Comparison of ENCODE assay signal across 8 mouse cellular contexts in the genomic region with DNA sequence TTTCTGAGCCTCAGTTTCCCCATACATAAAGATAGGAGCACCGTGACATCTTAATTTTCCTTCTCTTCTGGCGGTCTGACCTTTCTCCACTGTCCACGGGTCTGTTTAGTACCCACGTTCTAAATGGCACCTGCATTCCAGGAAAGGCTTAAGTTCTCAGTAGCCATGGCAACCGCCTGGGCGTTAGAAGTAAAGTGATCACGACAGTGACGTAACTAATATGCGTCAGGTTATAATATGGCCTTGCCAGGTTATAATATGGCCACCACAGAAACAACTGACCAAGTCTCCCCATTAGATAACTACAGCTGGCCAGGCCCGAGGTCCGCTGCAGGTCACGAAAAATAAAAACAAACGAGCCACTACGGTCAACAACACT. TPM values are rescaled to one million over a fixed set of nuclear protein-coding genes. Genes with fewer than 3 reads are reported as not detected.
DNase-seq lines count a peak whose midpoint lies in the region; ATAC-seq and TF ChIP-seq lines count a peak whose summit lies in the region.

No protein-coding gene starts in this region.

- no peak overlapping the region for H3K27ac ChIP-seq in neural tube, embryonic 11.5 days (ENCODE audit: low read depth, low read length)
- H3K27ac ChIP-seq in embryonic fibroblast, embryonic 13.5 days (ENCODE audit: insufficient read depth, low read length) = no peak overlapping the region
- no peak overlapping the region for H3K27ac ChIP-seq in limb, embryonic 12.5 days
- H3K27ac ChIP-seq in olfactory bulb, adult 2 months (ENCODE audit: insufficient read depth, low read depth, low read length) = peak overlapping the region; percentile 52; the same call in 1 of the 2 replicates

- H3K9me3 ChIP-seq in neural tube, embryonic 11.5 days (ENCODE audit: control insufficient read depth, low read length) = no peaks in the 10 kb centered on the region
- H3K9me3 ChIP-seq in limb, embryonic 12.5 days = no peaks in the 10 kb centered on the region

- H3K9ac ChIP-seq in neural tube, embryonic 11.5 days (ENCODE audit: low read length) = peak overlapping the region; percentile 19; the same call in 1 of the 2 replicates
- no peak overlapping the region for H3K9ac ChIP-seq in limb, embryonic 12.5 days (replicated peaks)

- no peak for DNase-seq in neural tube, embryonic 11.5 days (ENCODE audit: low spot score)
- DNase-seq in neural tube, embryonic 10.5 days (ENCODE audit: extremely low spot score, low spot score) = no peak
- no peak for DNase-seq in kidney, postnatal 36 days
- DNase-seq in spleen, postnatal 4 days (ENCODE audit: low spot score in 2 of 2) = no peak
- DNase-seq in left cerebral cortex, postnatal 25 days (ENCODE audit: low spot score in 2 of 2) = no peak

- peaks cover 4% of the 10 kb centered on the region; the same call in 1 of the 2 replicates for H3K4me1 ChIP-seq in neural tube, embryonic 11.5 days (ENCODE audit: control insufficient read depth, insufficient read depth, low read length)
- peaks cover 25% of the 10 kb centered on the region for H3K4me1 ChIP-seq in embryonic fibroblast, embryonic 13.5 days (ENCODE audit: control insufficient read depth, insufficient read depth, low read length)
- peaks cover 19% of the 10 kb centered on the region for H3K4me1 ChIP-seq in limb, embryonic 12.5 days (replicated peaks)
- peaks cover 14% of the 10 kb centered on the region for H3K4me1 ChIP-seq in olfactory bulb, adult 2 months (ENCODE audit: control insufficient read depth, insufficient read depth, low read length)

- H3K4me2 ChIP-seq in neural tube, embryonic 11.5 days (ENCODE audit: low read depth) = peak overlapping the region; percentile 39
- peak overlapping the region; percentile 80 for H3K4me2 ChIP-seq in limb, embryonic 12.5 days

- peak overlapping the region; percentile 61 for H3K4me3 ChIP-seq in neural tube, embryonic 11.5 days (ENCODE audit: low read depth, low read length)
- H3K4me3 ChIP-seq in embryonic fibroblast, embryonic 13.5 days (ENCODE audit: insufficient read depth, low read length) = peak overlapping the region; percentile 43
- peak overlapping the region; percentile 67 for H3K4me3 ChIP-seq in limb, embryonic 12.5 days (replicated peaks)
- H3K4me3 ChIP-seq in olfactory bulb, adult 2 months (ENCODE audit: insufficient read depth, low read depth, low read length) = peak overlapping the region; percentile 92

- intact Hi-C loops in left cerebral cortex, postnatal 25 days (cut with DNase I) = no loop called here

- peak; percentile 73 for ATAC-seq in neural tube, embryonic 11.5 days (ENCODE audit: insufficient read depth, low FRiP score, low TSS enrichment)
- ATAC-seq in limb, embryonic 12.5 days (ENCODE audit: insufficient number of reproducible peaks, insufficient read depth, low FRiP score, low TSS enrichment, low read depth) = no peak; the same call in 1 of the 2 replicates

- no peaks in the 10 kb centered on the region for H3K36me3 ChIP-seq in neural tube, embryonic 11.5 days (ENCODE audit: control insufficient read depth, insufficient read depth, low read length)
- no peaks in the 10 kb centered on the region for H3K36me3 ChIP-seq in limb, embryonic 12.5 days

- WGBS in neural tube, embryonic 11.5 days = 12% methylated on average over 14 of the region's 14 CpGs
- 12% methylated on average over 14 of the region's 14 CpGs for WGBS in limb, embryonic 12.5 days
- 13% methylated on average over 14 of the region's 14 CpGs for WGBS in olfactory bulb, adult 2 months

- no peaks in the 10 kb centered on the region for H3K27me3 ChIP-seq in neural tube, embryonic 11.5 days (ENCODE audit: control insufficient read depth, insufficient read depth, low read length)
- 0 out of 2 replicates have a peak, but pooled peaks cover 7% of the 10 kb centered on the region for H3K27me3 ChIP-seq in limb, embryonic 12.5 days

- no peak for TF ChIP-seq CTCF in embryonic fibroblast, embryonic 13.5 days (IDR thresholded peaks at IDR 0.05; ENCODE audit: borderline replicate concordance, insufficient read depth, low read length)
- no peak for TF ChIP-seq CTCF in olfactory bulb, adult 2 months (IDR thresholded peaks at IDR 0.05; ENCODE audit: insufficient read depth, low read depth, low read length)

- TF ChIP-seq POLR2A in embryonic fibroblast, embryonic 13.5 days (IDR thresholded peaks at IDR 0.05; ENCODE audit: low read depth, low read length) = peak; percentile 43
- TF ChIP-seq POLR2A in olfactory bulb, adult 2 months (IDR thresholded peaks at IDR 0.05; ENCODE audit: insufficient read depth, low read depth, low read length) = no peak

RNA-seq across cellular contexts. Expression of a gene that starts 4.7 kb away (rescaled TPM):
- 73.5 and 75.0 TPM in 2 replicates for polyA plus RNA-seq in neural tube, embryonic 11.5 days (2014; fragmentation: Nextera tagmentation; extraction: Ambion mirVana)
- 38.1 and 42.3 TPM in 2 replicates for polyA plus RNA-seq in embryonic fibroblast, embryonic 13.5 days (2011; ENCODE audit: insufficient read length, low read depth, missing spikeins)
- polyA plus RNA-seq in limb, embryonic 12.5 days (2016; fragmentation: Nextera tagmentation; extraction: Ambion mirVana) = 64.6 and 64.7 TPM in 2 replicates
- polyA plus RNA-seq in olfactory bulb, adult 2 months (2012; ENCODE audit: insufficient read depth, insufficient read length, low replicate concordance, missing spikeins) = not detected in 2 replicates
- total RNA-seq in left cerebral cortex, postnatal 25 days (2021) = 10 to 100 TPM; 65.8 to 66.9 TPM

RNA-seq across cellular contexts. Expression of a gene that starts 32.1 kb away (rescaled TPM):
- 0.20 and 0.49 TPM in 2 replicates for polyA plus RNA-seq in neural tube, embryonic 11.5 days (2014; fragmentation: Nextera tagmentation; extraction: Ambion mirVana)
- polyA plus RNA-seq in embryonic fibroblast, embryonic 13.5 days (2011; ENCODE audit: insufficient read length, low read depth, missing spikeins) = not detected in 2 replicates
- not detected in 2 replicates for polyA plus RNA-seq in limb, embryonic 12.5 days (2016; fragmentation: Nextera tagmentation; extraction: Ambion mirVana)
- not detected in 2 replicates for polyA plus RNA-seq in olfactory bulb, adult 2 months (2012; ENCODE audit: insufficient read depth, insufficient read length, low replicate concordance, missing spikeins)
- total RNA-seq in left cerebral cortex, postnatal 25 days (2021) = 1 to 10 TPM; 2.2 to 2.7 TPM

RNA-seq across cellular contexts. Expression of a gene that starts 59.4 kb away (rescaled TPM):
- polyA plus RNA-seq in neural tube, embryonic 11.5 days (2014; fragmentation: Nextera tagmentation; extraction: Ambion mirVana) = 3.7 and 5.2 TPM in 2 replicates
- 133 and 156 TPM in 2 replicates for polyA plus RNA-seq in embryonic fibroblast, embryonic 13.5 days (2011; ENCODE audit: insufficient read length, low read depth, missing spikeins)
- polyA plus RNA-seq in limb, embryonic 12.5 days (2016; fragmentation: Nextera tagmentation; extraction: Ambion mirVana) = 24.2 and 30.9 TPM in 2 replicates
- polyA plus RNA-seq in olfactory bulb, adult 2 months (2012; ENCODE audit: insufficient read depth, insufficient read length, low replicate concordance, missing spikeins) = not detected in 2 replicates
- total RNA-seq in left cerebral cortex, postnatal 25 days (2021) = 10 to 100 TPM; 15.1 to 15.7 TPM
